Mouse (Mus musculus) heart, postnatal 14 days (tissue): ENCODE measurements around the gene Pklr. TPM values are rescaled to one million over a fixed set of nuclear protein-coding genes. Genes with fewer than 3 reads are reported as not detected.

Experiments used
- DNase-seq, 2 experiments: peaks; one replicate each; pipeline ENCODE4 v3.0.0; 2021 to 2022
- intact Hi-C: fragments of 180-260 bp; cut with DNase I; formaldehyde crosslinking; loops from one replicate; pipeline ENCODE4 v1.15.1; 2025
- total RNA-seq, 2 experiments: library from RNA; stranded (reverse); gene quantifications; 2 replicates each; pipeline ENCODE4 v1.2.3; 2021

Pklr gene
- total RNA-seq, 2 experiments from 2014 or later: not detected

- intact Hi-C loops: loop anchor here (5.0 kb wide), 1 partner anchor 42 kb away; no protein-coding TSS in a partner anchor
Measured at GRCm38 (mm10) chr3:89115522-89115921, 20.4 kb upstream of the Pklr start.

GRCm38 (mm10) chr3:89123313-89123712 lies 12.6 kb upstream of the Pklr start:
- DNase-seq: peak; percentile 30 to 50
- intact Hi-C loops: no loop called here

More at GRCm38 (mm10) chr3:89115522-89115921, 20.4 kb upstream of the Pklr start:
- peak in 1 of 2 experiments; percentile 31 for DNase-seq

- intact Hi-C loops: no loop called here
- peak; percentile 44 to 49 for DNase-seq
Measured at GRCm38 (mm10) chr3:89124241-89124640, 11.7 kb upstream of the Pklr start.

GRCm38 (mm10) chr3:89125981-89126380 lies 10.0 kb upstream of the Pklr start:
- intact Hi-C loops: no loop called here
- no peak for DNase-seq

GRCm38 (mm10) chr3:89129908-89130307 lies 6.0 kb upstream of the Pklr start:
- intact Hi-C loops: no loop called here
- DNase-seq: no peak

- intact Hi-C loops: no loop called here
- DNase-seq: no peak
Measured at GRCm38 (mm10) chr3:89131816-89132215, 4.1 kb upstream of the Pklr start.

GRCm38 (mm10) chr3:89132285-89133062 lies 3.5 kb upstream of the Pklr start:
- DNase-seq: peak; percentile 13 to 32
- intact Hi-C loops: no loop called here

GRCm38 (mm10) chr3:89133063-89133450 lies 2.9 kb upstream of the Pklr start:
- DNase-seq: no peak
- intact Hi-C loops: no loop called here

GRCm38 (mm10) chr3:89133752-89134151 lies 2.2 kb upstream of the Pklr start:
- intact Hi-C loops: no loop called here
- no peak for DNase-seq

- intact Hi-C loops: no loop called here
- no peak for DNase-seq
Measured at GRCm38 (mm10) chr3:89136365-89136764, 423 bp downstream of the Pklr start.

GRCm38 (mm10) chr3:89144821-89145220 lies 8.9 kb downstream of the Pklr start:
- intact Hi-C loops: no loop called here
- DNase-seq: no peak

GRCm38 (mm10) chr3:89145566-89145965 lies 9.6 kb downstream of the Pklr start:
- no peak for DNase-seq
- intact Hi-C loops: no loop called here

GRCm38 (mm10) chr3:89147101-89147978 lies 11.4 kb downstream of the Pklr start:
- intact Hi-C loops: no loop called here
- DNase-seq: no peak

GRCm38 (mm10) chr3:89147979-89148311 lies 12.0 kb downstream of the Pklr start:
- no peak for DNase-seq
- intact Hi-C loops: no loop called here

- intact Hi-C loops: no loop called here
- no peak for DNase-seq
Measured at GRCm38 (mm10) chr3:89148567-89148966, 12.6 kb downstream of the Pklr start.

- DNase-seq: no peak
- intact Hi-C loops: no loop called here
Measured at GRCm38 (mm10) chr3:89152084-89152835, 16.3 kb downstream of the Pklr start.

GRCm38 (mm10) chr3:89156951-89157350 lies 21.0 kb downstream of the Pklr start:
- no peak for DNase-seq
- intact Hi-C loops: loop anchor here (5.0 kb wide), 2 partner anchors 40 to 65 kb away; partner anchors contain the start of gene Rusc1

GRCm38 (mm10) chr3:89158651-89159050 lies 22.7 kb downstream of the Pklr start:
- intact Hi-C loops: loop anchor here (5.0 kb wide), 2 partner anchors 41 to 66 kb away; partner anchors contain the start of gene Rusc1

GRCm38 (mm10) chr3:89159211-89159610 lies 23.3 kb downstream of the Pklr start:
- peak; percentile 68 to 80 for DNase-seq
- intact Hi-C loops: loop anchor here (5.0 kb wide), 2 partner anchors 42 to 67 kb away; partner anchors contain the start of gene Rusc1

More at GRCm38 (mm10) chr3:89158651-89159050, 22.7 kb downstream of the Pklr start:
- no peak for DNase-seq

- peak; percentile 62 to 74 for DNase-seq
- intact Hi-C loops: loop anchor here (5.0 kb wide), 2 partner anchors 42 to 67 kb away; partner anchors contain the start of gene Rusc1
Measured at GRCm38 (mm10) chr3:89159616-89160344, 23.8 kb downstream of the Pklr start, which contains the start of gene Hcn3. Hcn3 (minus strand) TSS chr3:89160196.
